Mouse (Mus musculus): ENCODE measurements around the gene Mau2.

- TF ChIP-seq ZMIZ1 (IDR thresholded peaks at IDR 0.05; ENCODE audit: low read depth, low read length) (no peak), HCFC1 (IDR thresholded peaks at IDR 0.05; ENCODE audit: low read depth, low read length) (no peak), CHD2 (IDR thresholded peaks at IDR 0.05; ENCODE audit: low read length) (no peak), USF1 (IDR thresholded peaks at IDR 0.05; ENCODE audit: low read depth, low read length) (no peak), POLR2A (IDR thresholded peaks at IDR 0.05; ENCODE audit: low read depth, low read length) (no peak), CTCF (conservative IDR thresholded peaks at IDR 0.05 in 1 of 2, IDR thresholded peaks at IDR 0.05 in 1 of 2; ENCODE audit: low read depth in 2 of 2, low read length in 2 of 2) (no peak), MAZ (IDR thresholded peaks at IDR 0.05; ENCODE audit: low read depth, low read length) (no peak), EP300 (IDR thresholded peaks at IDR 0.05; ENCODE audit: low read length) (no peak), MEF2A (IDR thresholded peaks at IDR 0.05; ENCODE audit: borderline replicate concordance, low read depth, low read length) (no peak)
Measured at GRCm38 (mm10) chr8:69995422-69995775, 47.1 kb downstream of the Mau2 start.

Measured in CH12.LX (cell line).